Mouse (Mus musculus) hindbrain, embryonic 14.5 days (tissue): ENCODE measurements around the gene Prkg2. TPM values are rescaled to one million over a fixed set of nuclear protein-coding genes. Genes with fewer than 3 reads are reported as not detected.

Source experiments
- ATAC-seq: fragments of 200-750 bp; cut with Nextera tagmentation; 2 replicates; pipeline ENCODE4 v1.8.0; 2017; ENCODE audit warnings: moderate number of reproducible peaks, mild to moderate bottlenecking, moderate TSS enrichment, moderate library complexity; ENCODE audit not compliant: low FRiP score
- DNase-seq: peaks from one replicate; pipeline ENCODE4 v3.0.0-alpha.2; 2015; ENCODE audit warnings: low spot score
- H3K27ac ChIP-seq: fragments of 300-500 bp; sonication (generic); 2 replicates; pipeline ENCODE4 v1.5.1; 2014; ENCODE audit warnings: mild to moderate bottlenecking, moderate library complexity
- H3K27me3 ChIP-seq: fragments of 300-500 bp; sonication (generic); 2 replicates; pipeline ENCODE4 v1.6.1; 2014; ENCODE audit warnings: mild to moderate bottlenecking, low read length, mixed read lengths; ENCODE audit not compliant: control insufficient read depth, insufficient read depth
- H3K36me3 ChIP-seq: fragments of 300-500 bp; sonication (generic); replicated peaks from 2 replicates; pipeline ENCODE4 v1.6.1; 2014; ENCODE audit not compliant: control insufficient read depth, insufficient read depth
- H3K4me1 ChIP-seq: fragments of 300-500 bp; sonication (generic); replicated peaks from 2 replicates; pipeline ENCODE4 v1.6.1; 2014; ENCODE audit warnings: antibody characterized with exemption, low read length, mixed read lengths; ENCODE audit not compliant: control insufficient read depth, insufficient read depth
- H3K4me2 ChIP-seq: fragments of 300-500 bp; sonication (generic); replicated peaks from 2 replicates; pipeline ENCODE4 v1.6.1; 2014; ENCODE audit warnings: mild to moderate bottlenecking, moderate library complexity
- H3K4me3 ChIP-seq: fragments of 300-500 bp; sonication (generic); replicated peaks from 2 replicates; pipeline ENCODE4 v1.5.1; 2014; ENCODE audit warnings: mild to moderate bottlenecking, low read length
- H3K9ac ChIP-seq: fragments of 300-500 bp; sonication (generic); 2 replicates; pipeline ENCODE4 v1.6.1; 2014
- H3K9me3 ChIP-seq: fragments of 300-500 bp; sonication (generic); 2 replicates; pipeline ENCODE4 v1.6.1; 2016; ENCODE audit warnings: low read length; ENCODE audit not compliant: control insufficient read depth
- WGBS: fragments of 180-500 bp; shearing (Covaris S2); extraction: QIAGEN DNeasy Blood & Tissue Kit; methylation state at CpG from one replicate; pipeline ENCODE4 v1.1.7; 2014; 5-methylcytosine and 5-hydroxymethylcytosine counted together
- polyA plus RNA-seq: library from polyadenylated mRNA; unstranded; fragments of >200 nt; fragmentation: Nextera tagmentation; extraction: Ambion mirVana; gene quantifications from 2 replicates; pipeline ENCODE4 v1.2.1, GENCODE M21; 2014

Gene Prkg2
- polyA plus RNA-seq, 1 experiment from 2014 or later = 1.4 TPM

DNA sequence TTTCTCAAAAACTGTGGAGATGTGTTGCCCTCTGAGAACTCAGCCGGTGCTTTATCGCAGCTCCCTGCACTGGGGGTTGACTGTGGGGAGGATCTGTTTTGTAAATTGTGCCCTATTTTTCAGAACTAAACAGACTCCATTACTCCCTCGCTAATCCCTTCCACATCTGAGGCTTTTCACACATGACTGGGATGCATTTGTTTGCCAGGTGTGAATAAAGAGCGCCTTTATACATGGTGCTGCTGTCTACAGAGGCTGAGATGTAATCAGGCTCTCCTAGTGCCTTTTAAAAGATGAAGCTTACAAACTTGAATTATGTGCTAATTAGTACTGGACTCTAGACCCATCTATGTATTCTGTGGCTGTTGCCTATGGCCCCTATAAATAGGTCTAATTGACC, 50.7 kb downstream of the Prkg2 start:
- 34% methylated on average over 4 of the region's 4 CpGs for WGBS

DNA sequence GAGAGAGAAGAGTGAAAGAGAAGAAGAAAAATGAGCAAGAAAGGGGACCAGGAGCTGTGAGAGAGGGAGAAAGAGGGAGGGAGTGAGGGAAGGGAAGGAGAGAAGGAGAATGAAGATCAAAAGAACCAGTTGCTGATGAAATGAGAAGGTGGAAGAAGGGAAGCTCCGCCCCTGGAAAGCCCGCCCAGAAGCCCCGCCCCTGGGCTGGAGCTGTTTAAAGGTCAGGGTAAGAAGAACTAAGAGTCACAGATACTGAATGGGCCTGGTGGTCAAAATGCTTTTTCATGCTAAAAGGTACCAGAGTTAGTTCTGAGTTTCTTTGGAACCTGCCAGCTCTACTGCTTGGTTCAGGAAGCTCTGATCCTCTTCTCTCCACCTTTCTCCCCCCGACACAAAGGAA, 51.1 kb downstream of the Prkg2 start:
- Histone ChIP-seq H3K4me1 (peaks cover 4% of the 10 kb centered on the region; the same call in 1 of the 2 replicates), H3K27ac (no peak overlapping the region), H3K9me3 (no peaks in the 10 kb centered on the region), H3K27me3 (no peaks in the 10 kb centered on the region), H3K9ac (no peak overlapping the region), H3K4me2 (no peak overlapping the region), H3K36me3 (no peaks in the 10 kb centered on the region), H3K4me3 (no peak overlapping the region)
- WGBS = 25% methylated on average over 4 of the region's 4 CpGs
- ATAC-seq (no peak), DNase-seq (no peak)

More for the DNA sequence above, 50.7 kb downstream of the Prkg2 start:
- Histone ChIP-seq H3K27ac (no peak overlapping the region), H3K9me3 (no peaks in the 10 kb centered on the region), H3K4me3 (no peak overlapping the region), H3K36me3 (no peaks in the 10 kb centered on the region), H3K27me3 (no peaks in the 10 kb centered on the region), H3K4me1 (peaks cover 4% of the 10 kb centered on the region; the same call in 1 of the 2 replicates), H3K9ac (no peak overlapping the region), H3K4me2 (no peak overlapping the region)
- no peak for ATAC-seq
- no peak for DNase-seq

DNA sequence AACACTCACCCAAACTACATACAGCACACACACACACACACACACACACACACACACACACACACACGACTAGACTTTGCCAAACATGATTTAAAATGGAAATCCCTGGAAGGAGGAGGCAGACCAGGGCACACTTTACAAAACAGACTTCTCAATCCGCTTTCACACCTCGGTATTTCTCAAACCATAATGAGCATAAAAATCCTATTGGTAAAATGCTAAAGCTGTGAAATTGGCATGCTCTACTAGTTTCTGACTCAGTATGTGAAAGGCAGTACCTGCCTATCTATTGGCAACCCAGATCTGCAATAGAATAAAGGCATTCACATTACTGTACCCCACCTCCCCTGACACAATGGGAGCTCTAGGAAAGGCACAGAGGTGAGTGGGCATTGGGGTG, 52.1 kb downstream of the Prkg2 start:
- ATAC-seq = no peak

DNA sequence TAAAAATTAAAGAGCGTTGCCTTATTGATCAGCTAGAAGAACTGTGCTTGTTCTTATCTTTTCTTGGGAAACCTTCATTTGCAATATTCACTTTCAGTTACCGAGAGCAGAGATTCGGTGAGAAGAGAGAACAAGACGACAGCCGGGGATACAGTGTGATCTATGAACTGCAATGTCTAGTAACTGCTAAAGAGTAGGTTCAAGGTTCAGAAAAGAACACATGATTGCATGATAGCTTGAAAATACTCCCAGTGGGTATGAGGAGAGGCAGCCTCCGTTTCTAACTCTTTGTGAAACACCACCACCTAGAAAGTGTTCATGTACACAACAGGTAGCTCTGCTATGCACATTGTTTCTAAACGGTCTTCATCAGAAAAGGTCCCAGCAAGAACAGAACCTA, 55.8 kb downstream of the Prkg2 start:
- Histone ChIP-seq H3K9ac (no peak overlapping the region), H3K4me1 (no peaks in the 10 kb centered on the region; the same call in none of the 2 replicates), H3K4me3 (no peak overlapping the region), H3K27ac (no peak overlapping the region), H3K9me3 (no peaks in the 10 kb centered on the region), H3K4me2 (no peak overlapping the region), H3K36me3 (no peaks in the 10 kb centered on the region), H3K27me3 (no peaks in the 10 kb centered on the region)
- ATAC-seq (no peak), DNase-seq (no peak)
- WGBS = 92% methylated on average over 7 of the region's 7 CpGs

More for the DNA sequence above, 52.1 kb downstream of the Prkg2 start:
- Histone ChIP-seq H3K27me3 (no peaks in the 10 kb centered on the region), H3K9me3 (no peaks in the 10 kb centered on the region), H3K27ac (no peak overlapping the region), H3K4me2 (no peak overlapping the region), H3K9ac (no peak overlapping the region), H3K4me1 (peaks cover 4% of the 10 kb centered on the region; the same call in 1 of the 2 replicates), H3K4me3 (no peak overlapping the region), H3K36me3 (no peaks in the 10 kb centered on the region)
- WGBS = 83% methylated on average over 3 of the region's 3 CpGs
- DNase-seq = no peak

DNA sequence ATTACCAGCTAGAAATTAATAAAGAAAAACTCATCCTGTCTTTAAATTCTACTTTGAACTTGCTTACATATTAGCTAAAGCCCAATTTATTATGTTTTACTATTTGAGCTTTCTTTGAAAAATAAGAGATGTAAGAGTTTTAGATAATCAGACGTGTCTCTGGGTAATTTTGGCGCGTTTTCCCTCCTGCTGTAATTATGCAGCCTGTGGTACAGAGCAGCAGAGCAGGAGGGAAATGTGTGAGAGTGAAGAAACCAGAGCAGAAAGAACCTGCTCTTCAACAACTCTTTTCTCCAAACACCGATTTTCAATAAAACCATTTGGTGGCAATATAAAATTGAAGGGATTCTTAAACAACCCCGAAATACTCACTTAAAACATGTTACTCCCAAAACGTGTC, 58.8 kb downstream of the Prkg2 start:
- no peaks in the 10 kb centered on the region for H3K9me3 ChIP-seq
- 82% methylated on average over 6 of the region's 6 CpGs for WGBS
- no peak overlapping the region for H3K9ac ChIP-seq
- H3K4me2 ChIP-seq = no peak overlapping the region
- DNase-seq (no peak), ATAC-seq (no peak)
- H3K27me3 ChIP-seq = no peaks in the 10 kb centered on the region
- no peaks in the 10 kb centered on the region for H3K36me3 ChIP-seq
- H3K27ac ChIP-seq = no peak overlapping the region
- H3K4me1 ChIP-seq = peaks cover 5% of the 10 kb centered on the region
- no peak overlapping the region for H3K4me3 ChIP-seq

DNA sequence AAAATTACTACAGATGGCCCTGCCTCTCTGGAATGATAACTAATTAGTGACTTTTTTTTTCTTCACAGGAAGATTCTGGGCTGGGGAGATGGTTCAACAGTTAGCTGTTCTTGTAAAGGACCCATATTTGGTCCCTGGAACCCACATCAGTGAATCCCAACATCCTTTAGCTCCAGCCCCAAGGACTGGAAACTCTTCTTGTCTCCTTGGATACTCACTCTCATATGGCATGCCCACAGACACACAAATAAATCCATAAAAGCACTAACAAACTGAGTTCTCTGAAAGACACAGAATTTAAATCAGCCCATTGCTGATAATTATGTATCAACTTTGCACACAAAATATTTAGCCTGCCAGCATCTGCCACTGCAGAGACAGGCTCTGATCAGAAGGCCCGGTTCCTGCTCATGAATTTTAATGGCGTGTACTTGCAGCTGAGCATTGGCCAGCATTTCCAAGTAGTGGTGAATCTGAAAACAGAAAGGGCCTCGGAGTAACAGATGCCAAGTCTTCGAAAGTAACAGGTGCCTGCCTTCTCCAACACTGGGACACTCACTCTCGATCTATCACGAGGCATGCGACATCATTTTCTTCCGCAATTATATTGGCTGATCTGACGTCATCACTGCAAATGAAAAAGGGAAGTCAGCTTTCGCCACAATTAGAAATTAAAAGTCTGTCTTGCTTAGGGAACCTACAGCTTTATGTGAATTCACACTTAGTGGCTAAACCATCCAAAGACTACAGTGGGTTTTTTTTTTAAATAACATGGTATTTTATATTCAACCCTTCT, 61.1 kb downstream of the Prkg2 start:
- H3K4me2 ChIP-seq = no peak overlapping the region
- no peaks in the 10 kb centered on the region for H3K27me3 ChIP-seq
- H3K9me3 ChIP-seq = no peaks in the 10 kb centered on the region
- ATAC-seq = peak; percentile 82
- H3K4me1 ChIP-seq = peaks cover 5% of the 10 kb centered on the region
- H3K36me3 ChIP-seq = no peaks in the 10 kb centered on the region
- WGBS = 43% methylated on average over 10 of the region's 10 CpGs
- peak; percentile 46 for DNase-seq
- H3K27ac ChIP-seq = no peak overlapping the region
- H3K4me3 ChIP-seq = no peak overlapping the region
- no peak overlapping the region for H3K9ac ChIP-seq

DNA sequence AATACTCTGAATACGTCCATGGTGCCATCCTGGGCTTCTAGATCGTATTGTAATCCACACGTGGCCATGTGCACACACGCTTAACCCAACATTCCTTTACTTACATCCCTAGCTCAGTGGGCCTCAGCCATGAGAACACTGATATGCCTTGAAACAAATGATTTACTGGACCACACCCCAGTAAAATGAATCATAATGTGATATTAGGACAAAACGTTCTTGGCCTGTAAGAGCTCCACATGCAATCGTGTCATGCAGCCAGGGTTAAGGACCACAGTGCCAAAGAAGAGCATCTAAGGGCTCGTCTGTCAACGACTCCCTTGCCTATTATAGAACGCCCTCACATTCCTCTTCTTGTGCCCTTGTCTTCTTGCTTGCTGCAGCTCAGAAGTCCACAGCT, 70.5 kb downstream of the Prkg2 start:
- Histone ChIP-seq H3K9ac (no peak overlapping the region), H3K4me3 (no peak overlapping the region), H3K27me3 (no peaks in the 10 kb centered on the region), H3K4me1 (0 out of 2 replicates have a peak, but pooled peaks cover 2% of the 10 kb centered on the region), H3K36me3 (no peaks in the 10 kb centered on the region), H3K9me3 (no peaks in the 10 kb centered on the region), H3K27ac (no peak overlapping the region), H3K4me2 (no peak overlapping the region)
- ATAC-seq (no peak), DNase-seq (no peak)
- 86% methylated on average over 9 of the region's 9 CpGs for WGBS

DNA sequence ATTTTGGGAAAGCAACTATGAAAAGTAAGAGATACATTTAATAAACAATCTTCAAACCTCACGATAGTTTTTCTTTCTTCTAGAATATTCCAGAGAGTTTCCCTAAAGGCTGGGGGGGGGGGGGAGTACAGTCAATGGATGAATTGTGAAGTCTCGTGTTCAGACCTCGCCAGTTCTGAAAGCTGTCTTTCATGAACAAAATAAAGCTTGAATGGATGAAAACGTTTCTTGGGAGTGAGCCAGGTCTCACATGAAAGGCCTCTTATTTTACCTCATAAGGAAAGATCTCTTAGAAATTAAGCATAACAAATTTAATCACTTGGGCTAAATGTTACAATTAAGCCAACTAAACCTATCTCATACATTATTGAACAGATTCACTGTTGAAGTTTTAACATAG, 72.0 kb downstream of the Prkg2 start:
- Histone ChIP-seq H3K4me3 (no peak overlapping the region), H3K9me3 (no peaks in the 10 kb centered on the region), H3K4me1 (0 out of 2 replicates have a peak, but pooled peaks cover 2% of the 10 kb centered on the region), H3K27me3 (no peaks in the 10 kb centered on the region), H3K27ac (no peak overlapping the region), H3K9ac (no peak overlapping the region), H3K4me2 (no peak overlapping the region), H3K36me3 (no peaks in the 10 kb centered on the region)
- DNase-seq (no peak), ATAC-seq (no peak)
- WGBS = 32% methylated on average over 4 of the region's 4 CpGs

DNA sequence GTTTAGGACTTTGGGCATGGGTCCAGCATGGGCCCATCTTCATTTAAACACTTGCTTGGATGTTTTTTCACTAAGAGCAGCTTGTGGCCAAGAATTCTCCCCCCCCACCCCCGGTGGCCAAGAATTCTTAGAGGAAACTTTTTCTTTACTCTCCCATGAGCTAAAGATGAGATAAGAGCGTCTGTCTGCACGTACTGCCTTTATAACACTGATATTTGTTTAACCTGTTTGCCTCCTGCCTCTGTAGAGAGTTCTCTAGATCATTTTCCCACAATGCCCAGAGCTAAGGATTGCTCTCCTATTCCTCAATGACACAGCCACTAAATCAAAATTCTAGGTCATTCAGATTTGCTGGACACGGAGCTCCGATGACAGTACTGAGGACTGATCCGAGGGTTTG, 72.8 kb downstream of the Prkg2 start:
- 65% methylated on average over 6 of the region's 6 CpGs for WGBS
- Histone ChIP-seq H3K9ac (no peak overlapping the region), H3K27me3 (no peaks in the 10 kb centered on the region), H3K9me3 (no peaks in the 10 kb centered on the region), H3K4me1 (0 out of 2 replicates have a peak, but pooled peaks cover 2% of the 10 kb centered on the region), H3K4me3 (no peak overlapping the region), H3K4me2 (no peak overlapping the region), H3K36me3 (no peaks in the 10 kb centered on the region), H3K27ac (no peak overlapping the region)
- ATAC-seq (no peak), DNase-seq (no peak)
